Mouse (Mus musculus) mammary gland, adult 2 months (tissue): ENCODE results near the gene Mettl15. TPM values are rescaled to one million over a fixed set of nuclear protein-coding genes. Genes with fewer than 3 reads are reported as not detected.

ENCODE experiments used
- polyA plus RNA-seq: library from polyadenylated mRNA; depleted of rRNA; stranded (reverse); fragments of >200 nt; gene quantifications from 2 replicates; pipeline ENCODE4 v1.2.3, GENCODE M21; 2012; ENCODE audit warnings: low replicate concordance; rRNA removed

The Mettl15 gene
- polyA plus RNA-seq = 2.3 and 5.5 TPM in 2 replicates

DNA sequence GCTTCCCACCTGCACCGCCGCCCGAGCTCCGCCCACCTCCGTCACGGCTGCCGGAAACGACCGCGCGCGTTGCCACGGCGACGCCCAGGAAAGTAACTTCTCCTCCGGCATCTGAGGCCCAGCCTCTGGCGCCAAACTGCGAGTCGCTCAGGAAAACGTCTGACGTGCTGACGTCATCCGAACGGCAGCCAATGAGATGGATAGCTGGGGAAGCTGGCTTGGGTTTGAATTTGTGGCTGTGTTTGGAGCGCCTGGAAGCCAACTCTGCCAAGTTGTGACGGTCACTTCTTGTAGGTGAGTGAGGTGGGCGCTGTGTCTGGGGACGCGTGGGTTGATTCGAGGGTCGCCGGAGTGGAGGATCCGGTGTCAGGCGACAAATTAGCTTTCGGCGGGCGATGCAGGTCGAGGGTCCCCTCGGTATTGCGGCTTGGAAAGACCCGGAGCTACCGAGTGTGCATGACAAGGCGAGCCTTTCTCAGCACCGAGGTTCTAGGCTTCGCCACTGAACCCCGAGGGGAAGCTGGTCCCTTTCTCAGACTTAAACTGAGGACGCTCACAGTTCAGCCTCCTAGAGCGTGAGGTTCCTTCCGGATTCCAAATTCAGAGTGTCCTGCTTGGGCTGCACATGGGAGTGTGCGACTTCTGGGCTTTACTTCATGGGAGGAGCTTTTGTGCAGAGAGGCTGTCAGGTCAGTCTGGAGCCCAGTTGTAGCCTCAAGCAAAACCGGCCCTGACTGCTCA is at the start of gene Mettl15, which contains the start of gene Kif18a:
Mettl15 (minus strand) TSS at position 149 of the 741 bp plus-strand sequence.
Kif18a (plus strand) TSS at position 139 of the 741 bp plus-strand sequence.

Other genes with a start within 250 kb of the Mettl15 start
- 0.01 and 0.27 TPM in 2 replicates for gene Kif18a, start within 50 bp of the Mettl15 start, polyA plus RNA-seq